Mouse (Mus musculus) E14TG2a.4 (cell line): Measurements from ENCODE around the gene Tipin.

ENCODE experiments used
- CTCF ChIP-seq: conservative IDR thresholded peaks from 2 replicates; pipeline ENCODE4 v1.5.1; 2014; ENCODE audit warnings: low read length
- NANOG ChIP-seq: IDR thresholded peaks from 2 replicates; pipeline ENCODE4 v1.6.1; 2014; ENCODE audit warnings: borderline replicate concordance, low read length, mixed read lengths
- POU5F1 ChIP-seq: IDR thresholded peaks from 2 replicates; pipeline ENCODE4 v1.6.1; 2014; ENCODE audit warnings: low read length, borderline replicate concordance

DNA sequence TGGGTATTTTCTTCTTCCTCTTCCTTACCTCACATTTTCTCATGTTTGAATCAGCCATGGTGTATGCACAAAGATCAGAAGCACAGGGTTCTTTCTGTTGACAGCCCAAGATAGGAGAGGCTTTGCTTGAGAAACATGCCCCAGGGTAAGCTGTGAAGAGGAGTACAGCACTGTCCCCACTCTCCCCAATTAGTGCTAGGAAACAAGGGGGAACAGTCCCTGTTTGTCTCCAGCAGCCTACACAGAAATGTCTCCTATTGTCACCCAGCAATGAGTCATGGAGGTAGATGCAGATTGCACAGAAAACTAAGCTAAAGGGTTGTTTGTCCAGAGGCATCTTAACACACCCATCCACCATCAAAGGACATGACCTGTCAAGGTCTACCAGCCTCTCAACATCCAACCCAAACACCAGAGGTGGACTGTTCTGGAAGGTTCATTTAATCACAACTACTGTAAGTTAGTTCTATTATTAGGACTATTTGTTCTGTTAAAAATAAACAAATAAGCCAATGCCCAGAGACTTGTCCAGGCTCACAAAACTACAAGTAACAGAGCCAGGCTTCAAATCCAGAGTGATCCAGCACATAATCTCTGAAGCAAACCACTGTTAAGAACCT lies 31.2 kb upstream of the Tipin start:
- TF ChIP-seq NANOG (no peak), CTCF (no peak), POU5F1 (no peak)
